Mouse (Mus musculus): ENCODE results near the gene Bag3.

Gene Bag3

DNA sequence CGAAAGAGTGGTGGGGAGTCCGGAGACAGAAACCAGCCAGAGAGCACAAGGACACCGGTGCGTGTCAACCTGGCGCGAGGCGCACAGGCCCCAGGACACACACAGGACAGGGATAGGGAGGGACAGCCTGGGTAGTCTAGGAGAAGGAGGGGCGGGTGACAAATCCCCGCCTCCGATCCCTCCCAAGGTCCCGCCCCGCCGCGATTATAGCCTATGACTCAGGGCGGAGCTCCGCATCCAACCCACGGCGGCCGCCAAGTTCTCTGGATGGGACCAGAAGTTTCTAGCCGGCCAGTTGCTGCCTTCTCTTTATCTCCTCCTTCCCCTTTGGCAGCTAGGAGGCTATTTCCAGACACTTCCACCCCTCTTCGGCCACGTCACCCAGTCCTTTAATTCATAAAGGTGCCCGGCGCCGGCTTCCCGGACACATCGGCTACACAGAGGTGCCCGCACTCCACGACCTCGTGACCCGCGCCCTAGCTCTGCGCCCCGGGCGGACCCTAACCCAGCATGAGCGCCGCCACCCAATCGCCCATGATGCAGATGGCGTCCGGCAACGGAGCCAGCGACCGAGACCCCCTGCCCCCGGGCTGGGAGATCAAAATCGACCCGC lies at the start of gene Bag3:
Gene Bag3, plus strand, starts transcription at position 268 of the 613 bp plus-strand sequence.
- DNase-seq: peak; percentile 72

DNA sequence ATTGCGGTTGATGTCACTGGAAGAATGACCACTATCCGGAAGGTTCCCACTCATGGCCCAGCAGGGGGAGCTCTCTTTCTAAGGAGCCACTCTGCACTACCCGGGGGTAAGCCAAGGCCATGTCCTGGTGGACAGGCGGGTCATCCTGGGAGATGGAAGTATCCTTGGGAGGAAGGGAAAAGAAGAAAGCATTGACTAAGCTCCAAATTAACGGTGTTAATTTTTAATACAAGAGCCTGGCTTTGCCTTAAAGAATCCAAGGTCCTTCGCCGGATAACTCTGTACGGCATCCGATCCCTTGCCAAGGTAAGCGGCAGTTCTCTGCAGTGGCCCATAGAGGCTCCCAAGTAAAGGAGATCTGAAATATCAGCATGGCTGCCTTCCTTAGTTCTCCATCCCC lies 49.1 kb upstream of the Bag3 start:
- DNase-seq: peak; percentile 37

DNA sequence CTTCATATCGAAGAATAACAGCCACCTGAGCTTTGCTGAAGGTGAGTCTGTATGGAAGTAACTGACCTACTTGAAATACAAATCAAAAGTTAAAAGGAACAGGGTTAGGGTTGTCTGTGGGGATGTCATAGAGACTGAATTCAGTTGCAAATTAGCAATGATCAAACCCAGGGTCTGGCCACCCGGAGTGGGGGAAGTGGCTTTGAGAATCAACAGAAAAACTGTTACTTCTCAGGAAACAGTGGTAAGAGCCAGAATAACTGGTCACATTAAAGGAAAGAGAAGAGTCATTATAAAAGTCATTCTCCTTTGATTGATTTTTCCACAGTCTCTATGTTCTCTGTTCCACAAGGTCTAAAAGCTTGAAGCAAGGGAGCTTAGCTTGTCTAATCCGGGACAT lies 34.4 kb upstream of the Bag3 start:
- no peak for DNase-seq

DNA sequence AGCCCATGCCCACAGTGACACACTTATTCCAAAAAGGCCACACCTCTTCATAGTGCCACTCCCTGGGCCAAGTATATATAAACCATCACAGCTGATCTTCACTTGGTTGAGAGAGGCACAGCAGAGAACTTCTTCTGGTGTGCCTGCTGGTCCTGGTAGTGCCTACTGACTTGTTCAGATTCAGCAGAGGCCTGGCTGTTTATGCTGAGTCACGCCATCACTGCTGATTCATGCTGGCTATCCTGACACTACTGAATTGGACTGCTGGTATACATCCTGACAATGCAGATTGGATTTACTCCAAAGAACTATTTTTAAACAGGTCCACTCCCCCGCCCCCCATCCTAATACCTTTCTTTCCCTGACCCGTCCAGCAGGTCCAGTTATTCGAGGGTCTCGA lies 28.9 kb upstream of the Bag3 start:
- no peak for DNase-seq

DNA sequence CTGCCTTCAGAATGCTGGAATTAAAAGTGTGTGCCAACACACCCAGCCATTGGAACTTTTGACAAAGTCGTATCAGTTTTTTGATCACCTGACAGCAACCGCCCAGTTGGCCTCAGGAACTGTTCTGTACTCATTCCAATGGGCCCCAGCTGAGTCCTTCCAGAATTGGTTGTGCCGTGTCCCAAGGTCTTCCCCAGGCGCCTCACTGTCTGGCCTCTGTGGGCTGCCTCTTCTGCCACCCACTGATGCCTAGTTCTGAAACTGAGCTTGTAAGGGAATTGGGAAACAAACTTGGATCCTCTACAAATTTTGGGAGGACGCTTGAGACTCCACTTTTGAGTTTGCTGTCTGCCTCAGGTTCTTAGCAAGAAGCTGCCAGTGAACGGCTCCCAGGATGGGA lies 23.6 kb upstream of the Bag3 start:
- DNase-seq: no peak

DNA sequence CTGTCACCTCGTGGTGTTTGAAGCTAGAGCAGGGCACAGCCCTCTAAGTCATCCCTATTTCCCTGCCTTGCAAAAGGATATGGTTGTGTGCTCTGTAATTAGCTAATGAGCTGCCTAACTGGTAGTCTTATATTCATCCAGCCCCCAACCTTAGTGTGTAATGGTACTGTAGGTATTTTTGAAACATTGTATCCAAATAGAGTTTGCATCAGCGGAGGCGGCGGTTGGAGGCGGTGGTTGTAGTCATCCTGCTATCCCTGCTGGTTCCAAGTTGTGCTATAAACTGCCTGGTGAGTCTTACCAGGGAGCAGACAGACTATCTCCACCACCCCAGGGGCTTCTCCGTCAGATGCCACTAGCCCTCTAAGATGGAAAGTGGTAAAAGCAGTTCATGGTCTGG lies 19.3 kb upstream of the Bag3 start:
- DNase-seq: peak; percentile 64

DNA sequence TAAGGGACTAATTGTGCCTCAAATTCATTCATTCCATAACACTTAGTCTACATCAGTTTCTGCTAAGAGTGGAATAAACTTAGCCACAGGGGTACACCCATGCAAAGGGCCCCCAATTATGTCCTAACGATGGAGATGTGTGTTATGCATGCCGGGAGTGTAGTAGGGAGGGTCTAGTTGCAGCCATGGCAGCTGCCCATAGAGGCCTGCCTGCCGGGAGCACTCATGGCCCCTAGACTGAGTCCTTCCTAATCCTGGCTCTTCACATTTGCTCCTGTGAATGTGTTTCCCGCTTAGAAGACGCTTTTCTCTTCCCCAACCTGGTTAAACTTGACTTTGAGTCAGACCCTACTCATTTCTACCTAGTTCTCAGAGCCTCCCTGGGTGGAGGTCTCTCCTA lies 11.5 kb upstream of the Bag3 start:
- no peak for DNase-seq

DNA sequence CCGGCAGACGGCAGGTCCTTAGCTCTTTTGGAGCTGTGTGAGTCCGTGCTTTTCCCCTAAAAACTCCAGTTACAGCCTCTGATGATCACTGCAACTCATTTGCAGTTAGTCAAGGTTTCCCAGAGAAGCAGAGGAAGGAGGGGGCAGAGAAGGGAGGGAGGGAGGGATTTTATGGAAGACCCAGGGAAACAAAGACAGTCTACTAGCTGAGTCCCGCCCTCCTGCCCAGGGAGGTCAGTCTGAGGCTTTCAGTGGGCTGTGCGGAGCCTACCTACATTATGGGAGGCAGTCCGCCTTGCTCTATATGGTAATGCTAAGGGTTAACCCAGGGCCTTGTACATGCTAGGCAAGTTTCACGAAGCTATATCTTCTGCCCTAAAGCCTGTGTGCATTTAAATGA lies 9.9 kb upstream of the Bag3 start:
- DNase-seq: no peak

DNA sequence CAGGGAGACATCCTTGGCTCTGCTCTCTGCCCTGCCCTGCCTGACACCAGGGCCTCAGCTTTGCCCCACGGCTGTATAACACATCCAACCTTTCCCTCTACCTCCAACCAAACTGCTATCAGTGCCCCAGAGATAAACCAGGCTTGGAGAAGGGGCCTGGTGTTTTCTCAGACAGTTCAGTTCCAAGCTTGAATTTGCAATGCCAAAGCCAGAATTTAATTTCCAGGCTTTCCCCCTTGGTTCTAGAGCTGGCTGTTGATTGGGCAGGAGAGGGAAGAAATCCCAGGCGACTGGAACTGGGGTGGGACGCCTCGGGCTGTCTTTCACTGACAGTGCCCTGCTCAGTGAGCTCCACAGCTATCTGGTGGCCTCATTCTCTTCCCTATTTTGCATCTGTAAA lies 9.1 kb upstream of the Bag3 start:
- no peak for DNase-seq

DNA sequence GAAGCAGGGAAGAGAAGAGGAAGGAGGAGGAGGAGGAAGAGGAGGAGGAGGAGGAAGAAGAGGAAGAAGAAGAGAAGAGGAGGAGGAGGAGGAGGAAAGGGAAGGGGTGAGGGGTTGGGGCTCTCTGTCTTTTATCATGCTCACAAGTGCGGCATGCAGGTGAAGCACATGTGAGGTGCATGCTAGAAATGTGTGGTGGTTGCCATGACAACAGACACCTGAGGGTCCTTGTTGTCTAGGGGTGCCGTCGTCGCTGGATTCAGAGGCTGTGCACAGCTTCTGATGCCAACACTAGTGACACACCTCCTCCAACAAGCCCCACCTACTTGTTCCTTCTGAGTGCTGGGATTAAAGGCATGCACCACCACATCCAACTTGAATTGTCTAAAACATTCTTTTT lies 7.1 kb upstream of the Bag3 start:
- DNase-seq: no peak

DNA sequence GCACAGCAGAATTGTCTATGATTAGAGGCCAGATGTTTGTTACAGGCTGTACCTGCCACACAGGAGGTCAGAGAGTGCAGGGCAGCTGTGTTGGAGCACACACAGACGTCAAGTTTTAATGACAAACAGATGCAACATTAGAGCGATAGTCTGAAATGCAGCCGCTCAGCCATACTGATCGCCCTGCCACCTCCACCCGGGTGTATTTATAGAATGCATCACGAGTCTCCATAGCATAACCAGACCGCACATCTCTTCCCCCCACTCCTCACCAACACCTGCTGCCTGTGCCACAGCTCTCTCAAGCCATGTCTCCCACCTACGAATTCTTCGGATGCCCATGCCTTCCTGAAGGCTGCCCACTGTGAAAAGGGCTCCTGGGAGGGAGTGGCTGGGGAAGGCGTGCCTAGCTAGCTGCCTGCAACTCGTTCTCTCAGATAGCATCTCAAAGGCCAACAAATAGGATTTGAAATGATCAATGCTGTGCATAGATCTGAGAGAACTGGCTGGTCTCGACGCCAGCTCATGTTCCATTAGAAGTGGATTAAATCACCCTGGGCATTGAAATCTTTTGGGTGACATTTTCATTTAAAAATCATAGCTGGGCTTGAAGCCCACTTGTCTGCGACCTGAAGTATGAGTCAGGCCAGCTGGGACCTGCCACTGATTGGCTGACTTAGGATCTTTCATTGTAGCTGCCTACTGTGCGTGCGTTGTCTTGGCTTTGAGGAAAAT lies 3.9 kb upstream of the Bag3 start:
- DNase-seq: peak; percentile 25

DNA sequence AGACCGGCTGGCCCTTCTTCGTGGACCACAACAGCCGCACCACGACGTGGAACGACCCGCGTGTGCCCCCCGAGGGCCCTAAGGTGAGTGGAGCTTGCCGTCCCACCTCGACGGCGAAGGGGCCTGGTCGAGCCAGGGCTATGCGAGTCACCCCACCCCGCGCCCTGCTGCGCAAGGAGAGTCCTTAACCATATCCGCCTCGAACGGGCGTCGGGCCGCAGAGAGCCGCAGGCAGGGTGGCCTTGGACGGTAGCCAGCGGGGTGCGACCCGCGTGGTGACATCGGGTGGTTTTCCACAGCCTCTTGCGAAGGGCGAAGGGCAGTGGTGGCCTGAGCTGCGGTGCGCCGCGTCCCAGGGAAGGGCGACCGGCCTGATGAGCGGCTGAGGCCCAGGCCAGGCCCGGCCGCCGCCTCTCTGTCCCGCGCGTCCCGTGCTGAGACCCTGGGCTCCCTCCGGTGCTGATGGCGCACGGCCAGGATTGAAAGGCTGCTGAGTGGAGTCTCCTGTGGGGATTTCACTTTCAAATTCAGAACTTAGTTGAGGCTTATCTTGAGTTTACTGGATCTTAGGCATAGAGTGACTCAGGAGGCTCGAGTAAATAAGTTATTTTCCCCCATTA lies 656 bp downstream of the Bag3 start:
- peak; percentile 27 for DNase-seq

DNA sequence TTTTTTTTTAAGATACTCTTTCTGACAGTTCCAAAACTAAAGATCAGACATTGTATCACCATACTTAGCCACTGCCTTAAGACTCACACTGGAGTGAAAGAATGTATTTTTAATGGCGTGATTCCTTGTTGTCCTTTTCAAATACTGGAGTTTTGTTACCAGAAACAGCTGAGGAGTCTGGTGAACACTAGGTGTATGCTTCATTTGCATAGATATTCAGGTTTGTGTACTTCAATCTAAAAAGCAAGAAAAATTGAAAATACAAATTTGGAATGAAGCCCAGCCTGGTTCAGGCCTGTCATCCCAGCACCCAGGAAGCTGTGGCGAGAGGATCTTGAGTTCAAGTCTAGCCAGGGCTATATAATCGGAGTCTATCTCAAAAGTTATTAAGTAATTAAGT lies 1.2 kb downstream of the Bag3 start:
- no peak for DNase-seq

DNA sequence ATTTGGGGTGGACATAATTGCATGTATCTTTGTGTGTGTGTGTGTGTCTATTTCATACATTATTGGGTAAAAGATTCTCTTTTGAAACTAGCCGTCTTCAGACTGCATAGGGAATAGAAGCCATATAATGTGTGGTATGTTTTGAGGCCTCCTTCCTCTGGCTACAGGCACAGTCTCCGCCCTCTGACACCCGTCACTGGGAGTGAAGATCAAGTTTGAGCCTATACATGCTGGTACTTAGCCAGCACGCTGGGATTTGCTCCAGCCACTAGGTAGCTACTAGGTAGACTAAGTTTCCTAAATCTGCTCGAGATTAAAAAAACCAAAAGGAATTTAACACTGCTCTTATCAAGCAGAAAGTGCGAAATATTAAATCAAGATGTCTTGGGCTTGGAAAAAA lies 3.2 kb downstream of the Bag3 start:
- DNase-seq: no peak

DNA sequence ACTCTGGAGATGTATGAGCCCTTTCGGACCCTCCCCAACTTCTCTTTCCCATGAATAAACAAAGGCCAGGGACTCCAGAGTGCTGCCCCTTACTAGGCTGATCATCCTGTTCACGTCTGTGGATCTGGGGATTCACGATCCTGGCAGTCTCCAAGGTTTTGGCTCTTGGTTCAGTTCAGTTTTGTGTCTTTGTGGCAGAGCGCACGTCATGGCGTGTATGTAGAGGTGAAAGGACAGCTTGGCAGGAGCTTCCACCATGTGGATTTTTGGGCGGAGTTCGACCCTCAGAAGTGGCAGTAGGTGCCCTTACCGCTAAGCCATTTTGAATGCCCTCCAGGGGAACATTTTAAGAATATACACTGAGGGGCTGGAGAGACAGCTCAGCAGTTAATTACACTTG lies 5.2 kb downstream of the Bag3 start:
- no peak for DNase-seq

DNA sequence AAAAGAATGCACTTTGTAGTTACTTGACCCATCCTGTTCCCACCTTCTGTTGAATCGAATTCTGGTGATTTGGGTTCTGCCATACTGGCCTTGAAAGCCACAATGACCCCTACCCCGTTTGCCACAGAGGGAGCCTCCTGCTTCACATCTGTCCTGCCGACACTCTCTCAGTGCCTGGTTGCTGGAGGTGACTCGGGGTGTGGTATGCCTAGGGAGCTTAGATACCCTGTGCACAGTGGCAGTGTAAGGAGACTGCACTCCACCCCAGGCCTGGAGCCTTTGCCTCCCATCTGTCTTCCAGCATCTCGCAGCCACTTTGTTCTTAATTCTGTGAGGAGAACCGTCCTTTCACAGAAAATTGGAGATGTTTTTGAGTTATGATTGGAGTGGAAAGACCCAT lies 5.7 kb downstream of the Bag3 start:
- DNase-seq: no peak

DNA sequence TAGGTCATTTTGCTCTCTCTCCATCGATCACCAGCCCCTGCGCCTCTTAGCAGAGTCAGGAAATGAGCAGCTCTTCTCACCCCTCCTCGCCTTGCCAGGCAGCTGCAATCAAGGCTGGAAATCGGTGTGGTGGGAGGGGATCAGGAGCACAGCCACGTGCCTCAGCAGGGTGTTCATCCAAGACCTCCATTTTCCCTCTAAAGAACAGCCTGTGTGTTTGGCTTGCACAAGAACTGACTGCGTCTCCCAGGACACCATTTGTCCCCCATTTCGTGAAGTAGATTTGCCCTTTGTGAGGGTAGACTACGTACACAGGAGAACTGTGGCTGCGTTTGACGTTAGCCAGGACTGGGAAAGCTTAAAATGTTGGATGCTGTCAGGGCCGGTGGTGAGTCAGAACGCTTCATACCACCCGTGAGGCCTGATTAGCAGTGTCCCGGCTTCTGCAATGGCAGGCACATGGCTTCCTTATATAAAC lies 6.2 kb downstream of the Bag3 start:
- peak; percentile 33 for DNase-seq

DNA sequence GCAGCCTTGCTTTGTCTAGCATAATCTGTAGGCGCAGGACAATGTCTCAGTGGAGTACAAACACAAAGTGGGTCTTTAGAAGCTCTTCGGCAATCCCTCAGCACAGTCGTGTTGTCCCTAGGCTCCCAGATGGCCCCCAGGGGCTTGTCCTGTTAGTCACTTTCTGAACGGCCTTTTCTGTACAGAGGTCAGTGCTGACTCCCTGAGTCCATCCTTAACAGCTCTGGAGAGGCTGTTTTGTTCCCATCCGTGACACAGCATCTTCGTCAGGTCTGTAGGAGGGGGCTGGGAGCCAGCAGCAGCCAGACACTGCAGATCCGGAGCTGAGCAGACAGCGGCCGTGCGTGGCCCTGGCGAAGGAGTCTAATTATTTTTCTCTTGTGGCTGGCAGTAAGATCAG lies 7.6 kb downstream of the Bag3 start:
- no peak for DNase-seq

DNA sequence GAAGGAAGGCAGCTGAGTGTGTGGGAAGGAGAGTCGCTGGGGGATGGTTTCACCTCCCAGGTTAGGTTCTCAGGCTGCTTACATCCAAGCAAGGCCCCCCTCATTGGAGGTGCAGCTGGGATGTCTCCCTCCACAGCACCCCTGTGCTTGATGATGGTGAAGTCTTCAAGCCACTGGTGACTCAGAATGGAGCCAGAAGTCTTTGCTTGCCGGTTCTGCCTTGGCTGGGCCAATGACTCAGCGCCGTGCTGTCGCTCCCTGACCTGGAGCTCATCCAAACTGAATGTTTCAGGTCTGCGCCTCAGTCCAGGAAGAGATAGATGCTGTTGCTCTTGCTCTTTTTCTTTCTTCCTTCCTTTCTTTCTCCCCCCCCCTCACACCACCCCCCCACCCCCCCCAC lies 8.5 kb downstream of the Bag3 start:
- DNase-seq: peak; percentile 58

DNA sequence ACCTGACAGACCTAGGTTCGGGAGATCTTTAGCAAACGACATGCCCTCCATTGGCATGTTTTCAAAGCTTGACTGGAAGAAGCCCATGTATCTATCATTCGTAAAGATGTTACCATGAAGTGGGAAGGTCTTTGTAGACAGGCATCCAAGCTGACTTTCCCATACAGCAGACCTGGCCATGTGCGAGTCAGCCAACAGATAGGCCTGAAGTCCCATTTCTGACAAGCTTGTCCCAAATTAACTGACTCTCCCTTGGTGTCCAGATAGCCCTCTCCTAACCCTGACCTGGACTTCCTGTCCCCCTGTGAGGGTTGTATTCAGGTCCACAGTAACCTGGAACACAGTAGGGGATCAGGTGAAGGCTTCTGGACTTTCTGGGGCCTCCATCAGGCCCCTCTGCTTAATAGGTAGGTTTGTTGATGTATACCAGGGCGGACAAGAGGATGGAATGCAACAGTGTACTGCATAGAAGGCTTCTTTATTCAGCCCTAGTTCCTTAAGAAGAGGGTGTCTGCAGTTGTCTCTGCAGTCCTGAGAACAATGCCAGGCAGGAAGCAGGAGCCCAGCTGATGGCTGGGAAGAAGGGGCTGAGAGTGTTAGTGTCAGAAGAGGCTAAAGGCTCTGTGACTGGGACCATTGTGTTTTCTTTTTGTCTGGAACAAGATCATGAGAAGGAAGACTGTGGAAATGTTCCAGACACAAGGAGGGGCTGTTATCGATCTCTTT lies 9.2 kb downstream of the Bag3 start:
- DNase-seq: no peak

DNA sequence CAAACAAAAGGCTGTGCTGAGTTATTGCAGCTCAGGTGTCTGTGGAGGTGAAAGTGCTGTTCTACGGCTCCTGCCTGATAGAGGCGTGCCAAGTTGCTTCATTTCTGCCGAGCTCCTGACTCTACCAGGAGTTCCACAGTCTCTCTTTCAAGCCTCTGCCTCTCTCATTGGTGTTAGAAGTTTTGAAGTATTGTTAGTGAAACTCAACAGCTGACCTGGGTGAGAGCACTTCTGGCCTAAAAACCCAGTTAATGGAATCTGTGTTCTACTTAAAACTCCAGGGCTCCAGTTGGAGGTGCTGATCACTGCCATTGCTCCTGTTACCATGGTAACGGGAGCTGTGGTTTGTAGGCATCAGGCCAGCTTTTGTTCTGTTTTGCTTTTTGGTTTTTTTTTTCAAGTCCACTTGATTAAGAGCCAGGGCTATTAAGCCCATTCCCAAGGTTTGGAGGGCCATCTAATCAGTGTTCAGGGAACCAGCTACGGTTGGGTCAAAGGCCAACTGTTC lies 11.6 kb downstream of the Bag3 start:
- no peak for DNase-seq

DNA sequence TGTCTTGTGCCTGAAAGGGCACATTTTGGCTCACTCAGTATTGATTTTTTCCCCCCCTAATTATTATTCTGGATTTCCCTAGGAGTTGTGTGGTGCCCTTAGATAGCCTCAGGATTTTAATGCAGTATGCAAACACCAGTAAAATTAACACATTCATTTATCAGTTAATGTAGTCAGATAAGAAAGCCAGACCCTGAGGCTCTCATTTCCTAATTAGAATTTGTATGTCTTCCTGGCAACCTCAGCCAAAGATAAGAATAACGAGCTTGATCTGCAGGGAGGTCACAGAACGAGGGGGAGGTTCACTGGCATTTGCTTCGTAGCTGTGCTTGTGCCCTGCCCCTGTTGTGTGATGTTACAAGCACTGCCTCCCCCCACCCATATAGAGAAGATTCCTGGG lies 12.7 kb downstream of the Bag3 start:
- DNase-seq: no peak

DNA sequence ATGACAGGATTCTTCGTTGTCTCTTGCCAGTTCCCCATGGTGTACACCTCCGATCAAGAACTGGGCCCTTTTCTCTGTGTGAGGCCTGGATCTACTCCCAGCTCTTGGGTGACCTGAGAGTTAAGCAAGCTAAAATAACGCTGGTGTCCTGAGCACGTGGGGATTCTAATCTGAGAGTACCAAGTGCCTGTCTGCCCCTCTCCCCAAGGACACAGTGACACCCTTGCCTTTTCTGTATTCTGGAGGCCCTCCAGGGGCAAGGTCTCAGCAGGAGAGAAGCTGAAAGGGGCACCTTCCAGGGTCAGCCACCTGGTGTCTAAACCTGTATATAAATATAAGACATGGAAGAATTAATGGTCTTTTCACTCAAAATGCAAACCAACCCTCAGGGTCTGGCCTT lies 14.3 kb downstream of the Bag3 start:
- DNase-seq: no peak

DNA sequence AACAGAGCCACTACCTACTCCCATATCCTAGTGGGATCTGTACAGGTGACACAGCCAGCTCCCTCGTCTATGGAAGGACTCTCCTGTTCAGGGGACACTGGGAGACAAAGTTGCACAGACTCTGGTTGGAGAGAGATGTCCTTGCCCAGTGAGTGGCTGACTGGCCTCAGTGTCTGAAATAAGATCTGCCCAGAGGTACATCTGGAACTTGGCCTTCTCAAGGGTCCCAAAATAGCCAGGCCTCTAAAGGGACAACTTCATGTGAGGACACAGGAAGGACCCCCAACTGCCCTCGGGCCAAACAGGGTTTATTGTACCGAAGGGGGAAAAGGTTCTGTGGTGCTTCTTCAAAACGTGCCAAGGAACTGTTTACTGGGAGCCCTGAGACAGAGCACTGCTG lies 14.8 kb downstream of the Bag3 start:
- DNase-seq: no peak

Measured in right cerebral cortex, postnatal 25 days (tissue).